Mouse (Mus musculus): ENCODE results near the gene Vars.

DNA sequence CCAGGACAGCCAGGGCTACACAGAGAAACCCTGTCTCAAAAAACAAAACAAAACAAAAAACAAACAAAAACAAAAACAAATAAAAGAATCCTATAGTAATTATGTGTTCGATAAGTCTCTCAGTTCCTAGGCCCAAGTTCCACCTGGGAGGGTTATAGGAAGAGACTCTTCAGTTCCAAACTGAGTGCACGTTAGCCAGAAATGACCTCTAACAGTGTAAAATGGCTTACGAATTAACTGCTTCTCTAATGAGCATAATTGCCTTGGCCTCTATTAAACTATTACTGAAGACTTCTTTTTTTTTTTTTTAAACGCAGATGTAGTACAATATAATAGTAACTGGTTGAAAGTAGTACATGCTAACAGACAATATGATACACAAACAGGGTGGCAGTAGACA lies 46.9 kb upstream of the Vars start:
- TF ChIP-seq E2F4 (IDR thresholded peaks at IDR 0.05; ENCODE audit: insufficient read depth) (no peak), POLR2AphosphoS2 (IDR thresholded peaks at IDR 0.05; ENCODE audit: insufficient read length, low read depth) (no peak), POLR2A (IDR thresholded peaks at IDR 0.05; ENCODE audit: insufficient read length, low read depth) (no peak), MAX (IDR thresholded peaks at IDR 0.05; ENCODE audit: low read depth) (no peak), USF1 (IDR thresholded peaks at IDR 0.05; ENCODE audit: low read depth) (no peak), TCF12 (IDR thresholded peaks at IDR 0.05; ENCODE audit: insufficient read depth, poor library complexity, severe bottlenecking) (no peak), CEBPB (IDR thresholded peaks at IDR 0.05; ENCODE audit: insufficient read depth, poor library complexity, severe bottlenecking) (no peak), REST (IDR thresholded peaks at IDR 0.05; ENCODE audit: insufficient read depth, insufficient read length) (no peak), MYOD1 (IDR thresholded peaks at IDR 0.05; ENCODE audit: control insufficient read depth in 1 of 3, insufficient read length in 2 of 3, low read depth in 2 of 3) (no peak), SRF (IDR thresholded peaks at IDR 0.05; ENCODE audit: control insufficient read depth, insufficient read length, low read depth) (no peak)

All from myocyte (in vitro differentiated cells).